Mouse (Mus musculus): Measurements from ENCODE around the gene Hsph1. TPM values are rescaled to one million over a fixed set of nuclear protein-coding genes. Genes with fewer than 3 reads are reported as not detected.

Gene Hsph1
- 547 TPM for polyA plus RNA-seq (2014; fragmentation: Illumina TruSeq; extraction: RNeasy Lipid Tissue Mini Kit (QIAGEN cat#74804); ENCODE audit: low read depth, low replicate concordance)

DNA sequence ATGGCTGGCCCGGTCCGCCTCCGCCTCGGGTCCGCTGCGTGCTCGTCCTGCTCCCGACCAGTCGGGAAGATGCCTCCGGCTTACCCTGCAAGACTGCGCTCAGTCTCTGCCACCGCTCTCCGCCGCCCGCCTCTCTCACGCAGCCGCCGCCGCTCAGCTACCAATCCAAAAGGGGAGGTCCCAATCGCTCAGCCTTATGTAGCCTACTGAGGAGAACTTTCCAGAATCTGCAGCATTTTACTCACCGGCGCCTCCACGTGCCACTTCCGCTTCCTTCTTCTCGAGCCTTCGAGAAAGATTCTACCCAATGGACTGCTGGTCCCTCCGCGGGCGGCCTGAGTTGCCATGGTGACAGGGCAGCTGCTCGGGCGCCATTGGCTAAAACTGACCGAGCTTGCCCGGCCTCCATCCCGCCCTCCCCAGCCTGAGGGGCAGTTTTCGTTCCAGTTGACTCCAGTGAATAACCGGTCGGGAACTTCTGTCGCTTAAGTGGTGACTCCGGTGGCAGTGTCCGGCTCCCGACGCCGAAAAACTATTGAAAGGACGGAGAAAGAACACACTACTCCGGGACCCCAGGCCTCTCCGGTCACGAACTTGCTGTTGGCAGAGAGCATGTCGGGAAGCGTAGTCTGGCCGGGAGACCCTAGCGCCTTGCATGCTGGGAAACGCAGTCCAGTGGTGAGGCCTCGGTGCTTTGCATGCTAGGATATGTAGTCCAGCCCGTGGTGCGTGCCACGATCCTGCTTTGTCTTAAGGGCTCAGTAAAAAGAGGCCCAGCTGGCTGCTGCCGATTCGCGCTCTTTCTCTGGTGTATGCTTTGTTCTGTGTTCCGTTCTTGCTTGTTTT is at the start of gene Hsph1:
TSS of gene Hsph1 (minus strand) at position 302 of the 846 bp plus-strand sequence.

DNA sequence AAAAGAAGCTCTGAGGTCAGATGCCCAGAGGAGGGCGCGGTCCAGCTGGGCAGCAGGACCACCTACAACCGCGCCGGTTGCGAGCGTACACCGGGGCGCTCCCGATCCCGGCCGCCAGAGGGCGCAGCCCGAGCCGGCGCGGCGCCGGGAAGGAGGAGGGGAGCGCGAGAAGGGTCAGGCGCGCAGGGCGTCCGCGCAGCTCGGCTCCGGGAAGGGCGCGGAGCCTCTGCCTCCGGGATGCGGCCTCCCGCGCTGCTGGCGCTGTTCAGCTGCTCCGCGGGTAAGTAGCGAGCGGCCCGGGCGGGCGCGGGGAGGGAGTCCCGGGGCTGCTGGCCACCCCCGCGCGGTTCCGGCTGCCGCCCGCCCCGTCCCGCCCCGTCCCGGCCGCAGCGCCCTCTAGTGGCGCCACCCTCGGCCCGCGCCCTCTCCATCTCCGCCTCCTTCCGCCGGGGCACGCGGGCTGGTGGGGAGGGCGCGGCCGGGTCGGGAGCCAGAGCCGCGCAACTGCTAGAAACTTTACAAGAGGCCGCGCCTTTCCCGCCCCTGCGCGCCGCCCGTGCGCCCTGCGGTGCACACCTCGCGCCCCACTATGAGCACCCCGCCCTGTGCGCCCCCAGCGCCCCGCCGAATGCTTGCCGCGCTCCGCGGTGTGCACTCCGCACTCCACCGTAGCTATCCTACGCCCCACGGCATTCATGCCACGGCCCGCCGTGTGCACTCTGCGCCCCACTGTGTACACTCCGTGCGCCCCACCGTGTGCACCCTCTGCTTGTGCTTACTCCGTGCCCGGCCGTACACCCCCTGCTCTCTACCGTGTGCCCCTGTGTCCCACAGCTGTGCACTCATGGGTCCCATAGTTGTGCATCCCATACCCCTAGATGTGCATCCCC is 42.2 kb upstream of the Hsph1 start, which contains the start of gene B3glct:
TSS of gene B3glct (plus strand) at position 131 of the 890 bp plus-strand sequence.

Other genes starting within 250 kb of the Hsph1 start
- 6.4 TPM for gene Medag, start 224.6 kb downstream of the Hsph1 start, polyA plus RNA-seq (2014; fragmentation: Illumina TruSeq; extraction: RNeasy Lipid Tissue Mini Kit (QIAGEN cat#74804); ENCODE audit: low read depth, low replicate concordance)
- not detected for gene Tex26, start 196.7 kb downstream of the Hsph1 start, polyA plus RNA-seq (2014; fragmentation: Illumina TruSeq; extraction: RNeasy Lipid Tissue Mini Kit (QIAGEN cat#74804); ENCODE audit: low read depth, low replicate concordance)
- gene Wdr95, start 107.7 kb downstream of the Hsph1 start, polyA plus RNA-seq (2014; fragmentation: Illumina TruSeq; extraction: RNeasy Lipid Tissue Mini Kit (QIAGEN cat#74804); ENCODE audit: low read depth, low replicate concordance): not detected
- gene B3glct, start 41.9 kb upstream of the Hsph1 start, polyA plus RNA-seq (2014; fragmentation: Illumina TruSeq; extraction: RNeasy Lipid Tissue Mini Kit (QIAGEN cat#74804); ENCODE audit: low read depth, low replicate concordance): 46.6 TPM